Mouse (Mus musculus) gastrocnemius, adult 2 months (tissue): Measurements from ENCODE around the gene Gm27021. TPM values are rescaled to one million over a fixed set of nuclear protein-coding genes. Genes with fewer than 3 reads are reported as not detected.

Experiments used
- DNase-seq: peaks from one replicate; pipeline ENCODE4 v3.0.0; 2022
- H3K27ac ChIP-seq: fragments of 200-600 bp; 2 replicates; pipeline ENCODE4 v1.8.1; 2022; ENCODE audit warnings: mild to moderate bottlenecking
- H3K4me3 ChIP-seq: fragments of 200-600 bp; 2 replicates; pipeline ENCODE4 v1.8.1; 2022; ENCODE audit warnings: mild to moderate bottlenecking, moderate library complexity
- CTCF ChIP-seq: fragments of 200-600 bp; IDR thresholded peaks from 2 replicates; pipeline ENCODE4 v1.8.1; 2022; ENCODE audit warnings: antibody characterized with exemption, mild to moderate bottlenecking, moderate library complexity
- intact Hi-C: fragments of 180-260 bp; cut with DNase I; formaldehyde crosslinking; loops from one replicate; pipeline ENCODE4 v1.15.1; 2025
- total RNA-seq, 2 experiments: library from RNA; stranded (reverse); gene quantifications; 2 replicates each; pipeline ENCODE4 v1.2.3; 2021

The Gm27021 gene
- total RNA-seq, 2 experiments from 2014 or later = not detected

DNA sequence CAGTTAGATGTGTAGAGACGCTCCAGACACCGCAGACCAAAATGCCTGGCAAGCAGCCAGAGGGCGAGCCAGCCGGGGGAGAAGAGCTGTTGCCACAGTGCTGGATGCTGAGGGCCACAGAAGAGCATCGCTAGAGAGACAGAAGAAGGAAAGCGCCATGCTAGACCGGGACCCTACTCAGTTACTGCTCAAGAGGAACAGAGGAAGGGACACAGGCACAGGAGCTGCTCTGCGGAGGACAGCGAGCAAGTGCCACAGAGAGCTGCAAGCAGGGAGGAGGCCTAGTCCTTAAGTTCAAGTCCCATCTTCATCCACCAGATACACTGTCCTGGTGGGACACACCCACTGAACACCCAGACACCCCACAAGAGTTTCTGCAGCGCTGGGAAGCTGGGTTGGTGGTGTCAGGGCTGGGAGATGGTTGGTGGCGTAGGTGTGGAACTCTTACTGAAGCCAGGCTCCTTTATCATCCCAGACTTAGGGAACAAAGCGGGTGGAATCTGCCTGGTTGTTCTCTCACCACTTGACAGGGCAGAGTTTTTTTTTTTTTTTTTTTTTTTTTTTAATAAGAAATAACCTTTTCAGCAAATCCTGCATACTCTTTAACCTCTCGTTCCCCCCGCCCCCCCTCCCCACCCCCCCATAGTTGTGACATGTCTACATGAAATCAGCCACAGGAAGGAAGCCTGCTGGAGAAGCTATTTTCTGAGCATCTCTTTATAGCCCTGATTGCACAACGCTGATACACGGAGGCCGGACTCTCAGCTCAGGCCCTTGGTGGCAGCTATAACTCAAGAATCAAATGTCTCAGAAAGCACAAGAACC lies 29.5 kb upstream of the Gm27021 start:
- TF ChIP-seq CTCF = no peak
- intact Hi-C loops = no loop called here
- Histone ChIP-seq H3K4me3 (no peak overlapping the region), H3K27ac (peak overlapping the region; percentile 40; the same call in 1 of the 2 replicates)
- peak; percentile 72 for DNase-seq

DNA sequence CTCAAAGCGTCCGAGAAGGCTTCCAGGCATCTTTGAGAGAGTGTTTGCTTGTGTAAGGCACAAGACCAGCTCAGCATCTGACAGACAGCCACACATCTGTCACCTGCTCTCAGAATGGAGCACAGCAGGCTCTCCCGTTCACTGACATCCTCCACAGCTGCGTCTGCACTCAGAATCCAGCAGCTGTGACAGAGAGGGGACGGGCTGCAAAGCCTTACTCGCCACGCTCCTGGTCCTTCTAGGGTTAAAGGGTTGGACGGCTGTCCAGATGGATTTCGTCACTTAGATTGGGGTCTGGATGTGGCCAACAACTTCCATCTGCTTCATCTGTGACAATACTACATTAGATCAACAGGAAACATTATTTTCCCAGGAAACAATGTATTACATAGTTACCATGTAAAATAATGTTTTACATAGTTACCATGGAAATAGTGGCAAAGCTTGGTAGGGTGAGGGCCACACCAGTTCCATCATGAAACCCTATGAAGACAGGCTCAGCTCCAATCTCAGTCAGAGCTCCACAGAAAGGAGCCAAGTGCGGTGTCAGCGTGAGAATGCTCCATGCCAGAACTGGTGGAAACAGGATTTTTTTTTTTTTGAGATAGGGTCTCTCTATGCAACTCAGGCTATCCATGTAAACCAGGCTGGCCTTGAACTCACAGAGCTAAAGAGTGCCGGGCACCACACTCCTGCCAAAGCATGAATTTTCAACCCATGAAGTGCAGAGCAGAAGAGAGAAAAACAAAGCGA lies 28.7 kb upstream of the Gm27021 start:
- Histone ChIP-seq H3K4me3 (no peak overlapping the region), H3K27ac (peak overlapping the region; percentile 40; the same call in 1 of the 2 replicates)
- DNase-seq = peak; percentile 33
- TF ChIP-seq CTCF = no peak
- intact Hi-C loops = no loop called here

DNA sequence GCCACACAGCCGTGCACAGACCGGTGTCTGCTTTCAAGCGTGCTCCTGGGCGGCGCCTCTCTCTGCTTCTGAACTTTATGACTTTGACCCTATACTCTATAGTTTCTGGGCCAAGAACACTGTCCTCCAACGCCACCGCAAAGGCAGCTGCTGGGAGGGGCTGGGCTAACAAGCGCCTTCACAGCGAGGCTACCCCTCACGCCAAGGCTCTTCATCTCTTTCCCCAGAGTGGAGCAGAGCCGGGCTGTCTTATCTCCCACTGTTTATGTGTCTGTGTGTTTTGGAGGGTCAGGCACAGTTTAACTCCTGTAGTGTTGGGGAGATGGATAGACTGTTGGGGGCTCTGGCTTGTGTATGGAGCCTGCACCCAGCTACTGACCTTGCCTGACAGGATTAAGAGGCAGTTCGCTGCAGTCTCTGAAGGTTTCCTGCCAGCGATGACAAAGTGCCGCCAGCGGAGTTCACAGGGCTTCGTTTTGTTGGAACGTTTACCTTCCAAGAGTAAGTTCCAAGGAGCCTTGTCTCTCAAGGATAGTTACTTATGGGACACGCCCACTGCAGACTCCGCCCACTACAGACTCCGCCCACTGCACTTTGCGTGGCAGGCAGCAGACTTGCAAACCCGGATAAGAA lies 26.1 kb upstream of the Gm27021 start:
- peak overlapping the region; percentile 69 for H3K27ac ChIP-seq
- H3K4me3 ChIP-seq = peak overlapping the region; percentile 50
- no peak for TF ChIP-seq CTCF
- DNase-seq = peak; percentile 81
- intact Hi-C loops = loop anchor here (2.0 kb wide), 1 partner anchor 43 kb away; the partner anchor contains the start of gene Irf8

DNA sequence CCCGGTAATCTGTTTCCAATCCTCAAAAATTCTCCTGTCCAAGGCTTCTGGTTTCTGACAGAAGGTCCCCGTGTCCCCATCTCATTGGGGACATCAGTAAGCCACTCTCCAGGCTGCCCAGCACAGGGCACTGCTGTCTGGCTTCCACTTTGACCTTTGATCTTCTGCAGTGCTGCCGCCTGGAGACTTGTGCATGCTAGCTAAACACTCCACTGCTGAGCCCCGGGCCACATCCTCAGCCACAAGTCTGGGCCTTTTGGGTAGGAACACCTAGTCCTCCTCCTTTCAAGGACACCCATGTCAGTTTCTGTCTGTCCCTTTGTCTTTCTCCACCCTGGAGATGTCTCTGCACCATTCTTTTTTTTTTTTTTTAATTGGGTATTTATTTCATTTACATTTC lies 25.1 kb upstream of the Gm27021 start:
- intact Hi-C loops = no loop called here
- no peak overlapping the region for H3K27ac ChIP-seq
- DNase-seq = no peak
- no peak overlapping the region for H3K4me3 ChIP-seq
- no peak for TF ChIP-seq CTCF

DNA sequence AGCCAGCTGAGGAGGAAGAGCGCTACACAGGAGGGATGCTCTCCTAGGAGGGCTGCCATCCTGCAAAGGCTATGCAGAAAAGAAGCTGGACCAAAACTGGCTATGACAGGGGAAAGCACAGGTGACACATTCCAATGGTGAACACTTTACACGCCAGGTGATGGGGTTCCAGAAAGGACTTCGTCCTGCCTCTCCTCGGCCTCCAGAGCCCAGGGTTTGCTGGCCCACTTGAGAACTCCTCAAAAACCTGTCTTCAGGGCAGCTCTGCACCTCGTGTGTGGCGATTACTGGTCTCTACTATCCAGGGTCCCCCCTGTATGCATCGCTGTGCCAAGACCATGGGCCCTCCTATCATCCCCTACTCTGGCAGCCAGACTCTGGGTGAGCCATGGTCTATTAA lies 20.6 kb upstream of the Gm27021 start:
- intact Hi-C loops = no loop called here
- peak; percentile 13 for DNase-seq
- TF ChIP-seq CTCF = no peak
- no peak overlapping the region for H3K4me3 ChIP-seq
- H3K27ac ChIP-seq = no peak overlapping the region

DNA sequence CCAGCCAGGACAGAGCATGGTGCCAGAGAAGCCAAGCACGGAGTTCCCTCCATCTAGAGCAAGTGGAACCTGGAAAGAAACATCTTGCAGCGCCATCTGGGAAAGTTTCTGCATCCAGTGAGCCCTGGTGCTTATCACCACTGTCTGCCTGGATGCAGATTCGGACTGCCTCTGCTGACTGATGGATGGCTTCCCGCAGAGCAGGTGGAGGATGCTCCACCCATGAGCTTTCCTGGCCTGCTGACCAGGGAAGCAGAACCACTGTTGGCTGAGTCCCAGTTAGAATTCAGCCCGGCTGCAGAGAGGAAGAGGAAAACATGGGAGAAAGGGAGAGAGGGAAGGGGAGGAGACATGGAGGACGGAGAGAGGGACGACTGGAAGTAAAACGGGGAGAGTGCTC lies 19.9 kb upstream of the Gm27021 start:
- TF ChIP-seq CTCF = no peak
- DNase-seq = peak; percentile 66
- intact Hi-C loops = no loop called here
- H3K4me3 ChIP-seq = no peak overlapping the region
- H3K27ac ChIP-seq = peak overlapping the region; percentile 9; the same call in 1 of the 2 replicates

DNA sequence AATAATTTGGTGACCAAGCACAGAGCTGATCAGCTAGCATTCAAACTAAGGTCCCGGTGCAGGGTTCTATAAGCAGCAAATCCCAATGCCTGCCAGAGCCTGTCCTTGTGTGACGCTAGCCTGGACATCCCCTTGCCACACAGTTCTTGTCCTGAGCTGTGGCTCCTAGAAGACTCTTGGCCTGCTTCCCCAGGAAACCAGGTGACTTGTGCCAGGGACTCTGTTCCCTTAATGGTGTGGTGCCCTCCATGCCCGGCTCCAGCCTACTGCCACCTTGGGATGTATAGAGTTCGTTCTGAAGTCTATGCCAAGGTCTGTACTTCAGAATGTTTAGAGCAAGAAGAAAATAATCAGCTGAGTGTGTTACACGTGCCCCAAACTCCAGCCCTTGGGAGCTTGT lies 18.7 kb upstream of the Gm27021 start:
- DNase-seq = peak; percentile 25
- peak overlapping the region; percentile 73; the same call in 1 of the 2 replicates for H3K27ac ChIP-seq
- intact Hi-C loops = no loop called here
- TF ChIP-seq CTCF = no peak
- no peak overlapping the region for H3K4me3 ChIP-seq

DNA sequence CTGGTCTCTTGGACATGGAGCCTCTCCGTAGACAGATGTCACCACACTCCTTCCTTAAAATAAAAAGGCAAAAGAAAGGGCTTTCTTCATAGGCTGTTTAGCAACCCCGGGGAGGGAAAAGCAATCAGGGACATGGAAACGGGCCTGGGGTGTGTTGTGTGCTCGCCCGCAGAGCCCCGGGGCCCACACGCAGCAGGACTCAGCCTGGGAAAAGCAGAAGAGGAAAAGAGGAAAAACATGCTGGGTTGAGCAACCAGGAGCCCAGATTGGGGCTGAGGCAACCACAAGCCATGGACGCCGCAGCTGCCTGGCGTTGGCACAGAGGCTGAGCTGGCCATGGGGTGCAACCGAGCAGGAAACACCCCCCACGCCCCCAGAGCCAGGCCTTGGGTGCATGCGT lies 18.2 kb upstream of the Gm27021 start:
- intact Hi-C loops = no loop called here
- DNase-seq = peak; percentile 63
- Histone ChIP-seq H3K27ac (peak overlapping the region; percentile 73), H3K4me3 (no peak overlapping the region; the same call in 1 of the 2 replicates)
- no peak for TF ChIP-seq CTCF

DNA sequence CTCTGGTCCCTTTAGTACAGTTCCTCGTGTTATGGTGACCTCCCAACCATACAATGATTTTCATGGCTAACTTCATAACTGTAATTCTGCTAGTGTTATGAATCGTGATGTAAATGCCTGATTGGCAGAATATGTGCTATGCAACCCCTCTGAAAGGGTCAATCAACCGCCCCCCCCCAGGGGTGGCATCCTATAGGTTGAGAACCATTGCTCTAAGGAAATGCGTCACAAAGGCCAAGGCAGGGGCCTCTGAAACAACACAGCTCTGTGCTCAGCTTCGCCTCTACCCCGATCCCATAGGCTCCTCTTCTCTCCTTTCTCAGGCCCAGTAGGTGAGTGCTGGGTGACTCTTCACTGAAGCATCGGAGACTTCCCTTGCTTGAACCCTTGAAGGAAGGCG lies 17.7 kb upstream of the Gm27021 start:
- no peak for DNase-seq
- intact Hi-C loops = no loop called here
- TF ChIP-seq CTCF = no peak
- H3K4me3 ChIP-seq = peak overlapping the region; percentile 38
- H3K27ac ChIP-seq = peak overlapping the region; percentile 73

DNA sequence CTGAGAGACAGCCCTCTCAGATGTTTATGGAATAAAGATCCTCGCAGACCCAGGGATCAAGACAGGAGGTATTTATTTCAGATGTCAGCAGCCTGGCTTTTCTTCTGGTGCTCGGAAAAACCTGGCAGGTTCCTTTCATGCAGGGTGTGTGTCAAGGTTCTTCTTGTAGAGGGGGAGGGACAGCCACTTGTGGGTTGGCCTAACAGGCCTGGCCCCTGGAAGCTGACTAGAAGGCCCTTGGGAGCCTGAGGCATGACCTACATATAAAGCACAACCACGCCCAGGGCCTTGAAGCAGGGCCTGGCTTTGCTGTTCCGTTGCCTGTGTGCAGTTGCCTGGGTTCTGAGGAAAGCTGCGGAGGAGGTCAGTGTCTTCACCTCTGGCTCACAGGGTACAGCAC lies 17.2 kb upstream of the Gm27021 start:
- no peak for TF ChIP-seq CTCF
- peak overlapping the region; percentile 38 for H3K4me3 ChIP-seq
- peak; percentile 81 for DNase-seq
- H3K27ac ChIP-seq = peak overlapping the region; percentile 73
- intact Hi-C loops = no loop called here

DNA sequence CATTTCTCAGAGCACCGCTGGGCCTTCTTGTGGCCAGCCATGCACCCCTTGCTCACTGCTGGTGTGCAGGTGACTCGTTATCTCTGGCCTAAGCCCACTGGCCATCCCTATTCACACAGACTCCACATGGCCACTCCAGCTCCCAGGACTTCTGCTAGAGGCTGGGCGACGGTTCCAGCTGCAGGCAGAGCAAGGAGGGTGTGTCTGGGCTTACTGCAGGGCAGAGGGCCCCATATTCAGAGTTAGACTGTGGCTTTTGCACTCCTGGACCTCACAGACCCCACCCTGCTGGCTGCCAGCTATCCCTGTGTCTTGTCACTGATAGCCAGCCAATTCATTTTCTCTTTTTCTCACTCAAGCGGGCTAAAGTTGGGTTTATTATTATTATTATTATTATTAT lies 16.2 kb upstream of the Gm27021 start:
- no peak for TF ChIP-seq CTCF
- intact Hi-C loops = loop anchor here (5.0 kb wide), 1 partner anchor 53 kb away; the partner anchor contains the start of gene Irf8

DNA sequence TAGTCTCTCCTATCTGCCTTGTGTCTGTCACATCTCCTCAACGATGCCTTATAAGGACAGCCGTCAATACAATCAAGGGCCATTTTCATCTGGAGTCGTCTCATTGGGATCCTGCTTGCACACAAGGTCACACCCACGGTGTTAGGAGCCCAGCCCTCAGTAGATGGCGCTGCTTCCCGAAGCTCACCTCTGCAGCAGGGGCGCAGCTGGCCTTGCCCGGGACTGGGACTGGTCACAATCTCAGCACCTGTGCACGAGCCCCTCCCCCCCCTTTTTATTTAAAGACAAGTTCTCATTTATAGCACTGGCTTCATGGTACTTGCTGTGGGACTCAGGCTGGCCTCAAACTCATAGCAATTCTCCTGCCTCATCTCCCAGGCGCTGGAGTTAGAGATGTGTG lies 15.7 kb upstream of the Gm27021 start:
- intact Hi-C loops = loop anchor here (5.0 kb wide), 1 partner anchor 54 kb away; the partner anchor contains the start of gene Irf8
- no peak overlapping the region for H3K27ac ChIP-seq
- peak; percentile 87 for TF ChIP-seq CTCF
- DNase-seq = peak; percentile 89
- H3K4me3 ChIP-seq = no peak overlapping the region

More for the DNA sequence above, 16.2 kb upstream of the Gm27021 start:
- H3K4me3 ChIP-seq = no peak overlapping the region
- 0 out of 2 replicates have a peak overlapping the region, but pooled peaks have one; percentile 73 for H3K27ac ChIP-seq
- no peak for DNase-seq
